Mouse (Mus musculus) small intestine, adult 2 months (tissue): ENCODE data around the gene Rbms3. TPM values are rescaled to one million over a fixed set of nuclear protein-coding genes. Genes with fewer than 3 reads are reported as not detected.

Experiments
- H3K27ac ChIP-seq: fragments of 200-500 bp; 2 replicates; pipeline ENCODE4 v1.5.1; 2012; ENCODE audit warnings: low read depth, low read length, control low read depth, inconsistent platforms; ENCODE audit not compliant: insufficient read depth
- H3K27me3 ChIP-seq: fragments of 200-500 bp; 2 replicates; pipeline ENCODE4 v1.6.1; 2012; ENCODE audit warnings: mild to moderate bottlenecking, moderate library complexity, low read length, inconsistent platforms; ENCODE audit not compliant: control insufficient read depth, insufficient read depth
- H3K36me3 ChIP-seq: fragments of 200-500 bp; 2 replicates; pipeline ENCODE4 v1.6.1; 2012; ENCODE audit warnings: mild to moderate bottlenecking, low read length, control low read depth, inconsistent platforms; ENCODE audit not compliant: control insufficient read depth, insufficient read depth
- H3K4me1 ChIP-seq: fragments of 200-500 bp; 2 replicates; pipeline ENCODE4 v1.6.1; 2012; ENCODE audit warnings: low read length, inconsistent platforms, mixed read lengths; ENCODE audit not compliant: control insufficient read depth, insufficient read depth, insufficient read length
- H3K4me3 ChIP-seq: fragments of 200-500 bp; 2 replicates; pipeline ENCODE4 v1.5.1; 2012; ENCODE audit warnings: low read depth, mild to moderate bottlenecking, control low read depth, inconsistent platforms, low read length, moderate library complexity
- CTCF ChIP-seq: fragments of 200-500 bp; IDR thresholded peaks from 2 replicates; pipeline ENCODE4 v1.5.1; 2012; ENCODE audit warnings: low read depth, mild to moderate bottlenecking, control low read depth, inconsistent platforms, low read length, moderate library complexity, mixed read lengths; ENCODE audit not compliant: insufficient replicate concordance, insufficient read length; ENCODE audit errors: extremely low read depth
- POLR2A ChIP-seq: fragments of 200-500 bp; IDR thresholded peaks from 2 replicates; pipeline ENCODE4 v1.6.1; 2012; ENCODE audit warnings: low read depth, mild to moderate bottlenecking, control low read depth, inconsistent platforms, low read length, moderate library complexity
- WGBS: fragments of 180-500 bp; shearing (Covaris S2); methylation state at CpG from one replicate; pipeline ENCODE4 v1.1.7; 2018; 5-methylcytosine and 5-hydroxymethylcytosine counted together
- polyA plus RNA-seq: library from polyadenylated mRNA; depleted of rRNA; stranded (reverse); fragments of >200 nt; gene quantifications from 2 replicates; pipeline ENCODE4 v1.2.3, GENCODE M21; 2012

Rbms3 gene
- polyA plus RNA-seq, 1 experiment = 3.3 TPM

- H3K36me3 ChIP-seq = no peaks in the 10 kb centered on the region
- TF ChIP-seq CTCF (no peak), POLR2A (no peak)
These were observed 137.8 kb downstream of the Rbms3 start for GRCm38 (mm10) chr9:117491866-117492265.

DNA sequence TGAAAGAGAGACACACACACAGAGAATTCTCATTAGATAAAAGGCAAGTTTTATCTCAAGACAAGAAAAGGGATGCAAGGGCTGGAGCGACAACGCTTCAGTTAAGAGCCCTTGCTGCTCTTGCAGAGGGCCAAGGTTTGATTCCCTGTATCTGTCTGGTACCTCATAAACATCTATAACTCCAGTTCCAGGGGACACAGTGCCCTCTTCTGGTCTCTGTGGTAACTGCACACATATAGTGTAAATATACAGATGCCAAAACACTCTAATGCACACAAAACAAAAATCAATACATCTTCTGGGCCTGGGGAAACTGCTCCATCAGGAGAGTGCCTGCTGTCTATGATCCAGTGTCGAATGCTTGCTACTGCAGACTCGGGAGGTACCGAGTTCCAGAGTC lies 145.3 kb downstream of the Rbms3 start:
- Histone ChIP-seq H3K27me3 (no peaks in the 10 kb centered on the region), H3K4me1 (no peaks in the 10 kb centered on the region), H3K36me3 (no peaks in the 10 kb centered on the region), H3K4me3 (no peak overlapping the region), H3K27ac (no peak overlapping the region)
- WGBS = 89% methylated on average over 5 of the region's 5 CpGs
- 0 out of 2 replicates have a peak, but pooled peaks have one; percentile 5 for TF ChIP-seq CTCF
- no peak for TF ChIP-seq POLR2A

More at GRCm38 (mm10) chr9:117491866-117492265, 137.8 kb downstream of the Rbms3 start:
- Histone ChIP-seq H3K27me3 (no peaks in the 10 kb centered on the region), H3K4me3 (no peak overlapping the region), H3K4me1 (no peaks in the 10 kb centered on the region), H3K27ac (no peak overlapping the region)
- WGBS = 62% methylated on average over 2 of the region's 2 CpGs

GRCm38 (mm10) chr9:117476753-117477152 lies 153.0 kb downstream of the Rbms3 start:
- Histone ChIP-seq H3K4me3 (no peak overlapping the region), H3K27me3 (no peaks in the 10 kb centered on the region), H3K4me1 (no peaks in the 10 kb centered on the region), H3K36me3 (no peaks in the 10 kb centered on the region), H3K27ac (no peak overlapping the region)
- WGBS = 50% methylated on average over 13 of the region's 13 CpGs
- no peak for TF ChIP-seq POLR2A

DNA sequence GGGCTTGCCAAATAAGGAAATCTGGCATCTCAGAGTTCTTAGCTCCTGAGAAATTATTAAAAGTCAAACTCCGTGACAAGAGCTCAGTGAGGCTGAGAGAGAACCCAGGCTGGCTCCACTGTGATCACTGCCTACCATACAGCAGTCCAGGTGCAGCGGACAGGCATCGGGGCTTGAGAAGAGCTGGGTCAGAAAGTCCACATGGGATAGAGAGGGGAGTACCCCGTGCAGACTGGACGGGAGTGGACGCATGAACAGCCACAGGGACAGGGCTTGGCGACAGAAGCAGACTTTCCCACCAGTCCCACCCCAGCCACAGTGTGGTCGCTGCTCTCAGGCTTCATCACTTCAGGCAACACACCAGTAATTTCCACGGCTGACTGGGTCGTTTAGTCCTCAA lies 176.9 kb downstream of the Rbms3 start:
- Histone ChIP-seq H3K4me3 (no peak overlapping the region), H3K4me1 (0 out of 2 replicates have a peak, but pooled peaks cover 2% of the 10 kb centered on the region), H3K27me3 (no peaks in the 10 kb centered on the region), H3K36me3 (no peaks in the 10 kb centered on the region), H3K27ac (peak overlapping the region; percentile 29; the same call in 1 of the 2 replicates)
- 77% methylated on average over 10 of the region's 10 CpGs for WGBS
- TF ChIP-seq POLR2A (no peak), CTCF (no peak)

DNA sequence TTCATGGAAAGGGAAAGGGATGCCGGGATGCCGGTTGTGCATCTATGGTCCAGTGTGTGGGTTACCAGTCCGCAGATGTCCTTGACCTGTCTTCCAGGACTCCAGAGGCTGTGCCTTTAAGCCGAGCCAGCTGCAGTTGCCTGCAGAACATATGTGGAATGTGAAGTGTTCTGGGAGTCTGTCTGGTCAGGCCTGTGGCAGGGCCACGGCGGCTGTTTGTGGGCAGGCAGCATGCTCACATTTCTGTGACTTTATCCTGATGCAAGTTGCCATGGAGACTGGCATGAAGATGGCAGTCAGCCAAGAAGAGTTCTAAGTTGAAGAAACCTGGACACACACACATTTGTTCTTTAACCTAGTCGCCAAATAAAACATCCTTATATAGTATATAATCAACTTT lies 187.1 kb downstream of the Rbms3 start:
- no peaks in the 10 kb centered on the region for H3K4me1 ChIP-seq
- H3K27ac ChIP-seq = no peak overlapping the region
- no peak overlapping the region for H3K4me3 ChIP-seq
- 75% methylated on average over 7 of the region's 7 CpGs for WGBS
- no peaks in the 10 kb centered on the region for H3K36me3 ChIP-seq
- no peaks in the 10 kb centered on the region for H3K27me3 ChIP-seq
- TF ChIP-seq CTCF (no peak), POLR2A (no peak)

DNA sequence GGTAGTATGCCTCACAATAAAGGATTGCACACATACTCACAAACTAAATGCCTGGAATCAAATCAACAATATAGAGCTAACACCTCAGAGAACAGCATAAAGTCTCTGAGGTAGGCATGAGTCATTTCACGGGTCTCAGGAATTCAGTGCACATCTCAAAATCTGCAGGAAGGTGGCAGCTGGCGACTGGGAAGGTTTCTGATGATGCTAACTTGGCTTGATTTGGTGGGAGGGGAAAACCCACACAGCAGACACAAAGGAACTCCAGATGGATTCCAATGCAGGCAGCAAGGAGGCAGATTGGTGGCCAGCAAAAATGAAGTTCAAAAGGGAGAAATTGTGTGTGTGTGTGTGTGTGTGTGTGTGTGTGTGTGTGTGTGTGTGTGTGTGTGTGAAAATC lies 193.9 kb downstream of the Rbms3 start:
- Histone ChIP-seq H3K27me3 (no peaks in the 10 kb centered on the region), H3K27ac (no peak overlapping the region), H3K4me1 (no peaks in the 10 kb centered on the region), H3K36me3 (no peaks in the 10 kb centered on the region), H3K4me3 (no peak overlapping the region)
- TF ChIP-seq CTCF (no peak), POLR2A (no peak)
- WGBS = 60% methylated on average over 2 of the region's 2 CpGs

DNA sequence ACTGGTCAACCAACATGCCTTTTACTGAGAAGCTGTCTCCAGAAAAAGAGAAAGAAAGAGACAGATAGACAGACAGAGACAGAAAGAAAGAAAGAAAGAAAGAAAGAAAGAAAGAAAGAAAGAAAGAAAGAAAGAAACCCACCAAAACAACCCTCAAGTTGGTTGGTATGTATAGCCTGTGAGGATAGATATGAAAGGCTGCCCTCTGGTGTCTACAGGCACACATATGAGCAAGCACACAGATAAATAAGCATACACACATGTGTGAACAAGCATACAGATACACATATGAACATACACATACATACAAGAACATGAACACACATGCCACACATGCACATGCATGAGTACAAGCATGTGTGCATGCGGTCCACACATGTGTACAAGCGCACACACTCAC lies 199.0 kb downstream of the Rbms3 start:
- Histone ChIP-seq H3K27ac (no peak overlapping the region), H3K27me3 (no peaks in the 10 kb centered on the region), H3K4me3 (no peak overlapping the region), H3K36me3 (no peaks in the 10 kb centered on the region), H3K4me1 (no peaks in the 10 kb centered on the region)
- WGBS = 97% methylated on average over 2 of the region's 2 CpGs
- TF ChIP-seq CTCF = no peak
- no peak for TF ChIP-seq POLR2A
